Comparison of ENCODE assay signal across 25 mouse cellular contexts in genomic region chr12:74109462-74110068, GRCm38 (mm10).
A peak's percentile ranks its signal among the peaks of the same experiment; 100 is the strongest.
DNase-seq lines count a peak whose midpoint lies in the region; ATAC-seq lines count a peak whose summit lies in the region.
"Had no signal": no experiment of that assay in that cellular context is flagged by ENCODE, and none has a peak within 500 bp of the region (broad histone marks: within the 10 kb centered on the region; RNA-seq: fewer than 3 reads in every experiment).

No protein-coding gene starts in this region.

- 64% methylated on average over 10 of the region's 10 CpGs for WGBS in hindbrain, embryonic 12.5 days
- WGBS in hindbrain, embryonic 10.5 days, result 59% methylated on average over 10 of the region's 10 CpGs
- 48% methylated on average over 10 of the region's 10 CpGs for WGBS in midbrain, embryonic 16.5 days
- WGBS in midbrain, embryonic 11.5 days, result 78% methylated on average over 10 of the region's 10 CpGs

- no peaks in the 10 kb centered on the region for H3K9me3 ChIP-seq in hindbrain, embryonic 12.5 days (replicated peaks)
- H3K9me3 ChIP-seq in hindbrain, embryonic 10.5 days, result no peaks in the 10 kb centered on the region
- H3K9me3 ChIP-seq in midbrain, embryonic 16.5 days (replicated peaks; ENCODE audit: control insufficient read depth, low read length, poor library complexity, severe bottlenecking), result no peaks in the 10 kb centered on the region
- no peaks in the 10 kb centered on the region for H3K9me3 ChIP-seq in midbrain, embryonic 11.5 days (ENCODE audit: control insufficient read depth, low read length)
- H3K9me3 ChIP-seq: embryonic facial prominence, embryonic 12.5 days; intestine, embryonic 15.5 days; limb, embryonic 10.5 days; liver, embryonic 15.5 days; lung, embryonic 15.5 days; neural tube, embryonic 12.5 days had no signal

- ATAC-seq in hindbrain, embryonic 12.5 days (ENCODE audit: low FRiP score), result peak; percentile 84
- ATAC-seq in midbrain, embryonic 16.5 days, result no peak
- ATAC-seq in midbrain, embryonic 11.5 days (ENCODE audit: low FRiP score), result no peak
- ATAC-seq in activated CD4-positive, CD25-positive, alpha-beta regulatory T cell, adult 4 months, result no peak
- ATAC-seq: intestine, embryonic 15.5 days had no signal

- no peaks in the 10 kb centered on the region for H3K4me1 ChIP-seq in hindbrain, embryonic 12.5 days
- peaks cover 13% of the 10 kb centered on the region for H3K4me1 ChIP-seq in hindbrain, embryonic 10.5 days (replicated peaks)
- H3K4me1 ChIP-seq in midbrain, embryonic 16.5 days (ENCODE audit: control insufficient read depth, insufficient read depth, low read length), result peaks cover 15% of the 10 kb centered on the region
- no peaks in the 10 kb centered on the region for H3K4me1 ChIP-seq in midbrain, embryonic 11.5 days (ENCODE audit: control insufficient read depth, insufficient read depth, low read length)
- H3K4me1 ChIP-seq: embryonic facial prominence, embryonic 12.5 days; intestine, embryonic 15.5 days; liver, embryonic 15.5 days; lung, embryonic 15.5 days; neural tube, embryonic 12.5 days had no signal

- H3K36me3 ChIP-seq in hindbrain, embryonic 12.5 days, result no peaks in the 10 kb centered on the region
- no peaks in the 10 kb centered on the region for H3K36me3 ChIP-seq in hindbrain, embryonic 10.5 days
- H3K36me3 ChIP-seq in midbrain, embryonic 16.5 days (ENCODE audit: control insufficient read depth, insufficient read depth, low read length), result no peaks in the 10 kb centered on the region
- H3K36me3 ChIP-seq in midbrain, embryonic 11.5 days (ENCODE audit: control insufficient read depth, insufficient read depth, low read length), result no peaks in the 10 kb centered on the region
- H3K36me3 ChIP-seq: embryonic facial prominence, embryonic 12.5 days; intestine, embryonic 15.5 days; limb, embryonic 10.5 days; liver, embryonic 15.5 days; lung, embryonic 15.5 days; neural tube, embryonic 12.5 days had no signal

- H3K4me2 ChIP-seq in hindbrain, embryonic 12.5 days (replicated peaks), result no peak overlapping the region
- H3K4me2 ChIP-seq in midbrain, embryonic 16.5 days (ENCODE audit: low read length), result no peak overlapping the region
- H3K4me2 ChIP-seq in midbrain, embryonic 11.5 days, result no peak overlapping the region
- H3K4me2 ChIP-seq: embryonic facial prominence, embryonic 12.5 days; intestine, embryonic 15.5 days; liver, embryonic 15.5 days; lung, embryonic 15.5 days; neural tube, embryonic 12.5 days had no signal

- 0 out of 2 replicates have a peak, but pooled peaks cover 7% of the 10 kb centered on the region for H3K27me3 ChIP-seq in hindbrain, embryonic 12.5 days
- H3K27me3 ChIP-seq in hindbrain, embryonic 10.5 days (ENCODE audit: insufficient read depth, poor library complexity, severe bottlenecking), result peaks cover 20% of the 10 kb centered on the region
- no peaks in the 10 kb centered on the region for H3K27me3 ChIP-seq in midbrain, embryonic 16.5 days (ENCODE audit: control insufficient read depth, insufficient read depth, low read depth, low read length)
- no peaks in the 10 kb centered on the region for H3K27me3 ChIP-seq in midbrain, embryonic 11.5 days (ENCODE audit: control insufficient read depth, insufficient read depth, low read length)
- H3K27me3 ChIP-seq: embryonic facial prominence, embryonic 12.5 days; intestine, embryonic 15.5 days; liver, embryonic 15.5 days; lung, embryonic 15.5 days; neural tube, embryonic 12.5 days had no signal

- no peak overlapping the region for H3K9ac ChIP-seq in hindbrain, embryonic 12.5 days
- no peak overlapping the region for H3K9ac ChIP-seq in midbrain, embryonic 16.5 days (ENCODE audit: low read depth, low read length)
- H3K9ac ChIP-seq in midbrain, embryonic 11.5 days (ENCODE audit: low read length), result no peak overlapping the region
- H3K9ac ChIP-seq: embryonic facial prominence, embryonic 12.5 days; intestine, embryonic 15.5 days; liver, embryonic 15.5 days; lung, embryonic 15.5 days; neural tube, embryonic 12.5 days had no signal

- peak; percentile 8 to 26 for DNase-seq in cerebellum, postnatal 10 days
- no peak for DNase-seq in cerebellum, adult 8-10 months
- no peak for DNase-seq in hindbrain, embryonic 10.5 days (ENCODE audit: low spot score)
- DNase-seq in midbrain, embryonic 11.5 days (ENCODE audit: low spot score, missing footprints), result no peak
- DNase-seq in left cerebral cortex, adult 11 months (ENCODE audit: low spot score), result no peak
- DNase-seq: adrenal gland, postnatal 36 days; cerebellum, adult 11 months; cerebellum, postnatal 14 days; gastrocnemius, postnatal 36 days; kidney, adult 8-10 months; kidney, postnatal 10 days; layer of hippocampus, postnatal 36 days; liver; lung, postnatal 36 days; retina, postnatal 1 day; spleen, adult 18-20 months had no signal

- no peak overlapping the region for H3K4me3 ChIP-seq in hindbrain, embryonic 12.5 days
- no peak overlapping the region for H3K4me3 ChIP-seq in hindbrain, embryonic 10.5 days
- H3K4me3 ChIP-seq in midbrain, embryonic 16.5 days (ENCODE audit: low read depth, low read length), result no peak overlapping the region
- no peak overlapping the region for H3K4me3 ChIP-seq in midbrain, embryonic 11.5 days (ENCODE audit: low read depth, low read length)
- H3K4me3 ChIP-seq: embryonic facial prominence, embryonic 12.5 days; intestine, embryonic 15.5 days; limb, embryonic 10.5 days; liver, embryonic 15.5 days; lung, embryonic 15.5 days; neural tube, embryonic 12.5 days had no signal

- no peak overlapping the region for H3K27ac ChIP-seq in hindbrain, embryonic 12.5 days
- no peak overlapping the region for H3K27ac ChIP-seq in hindbrain, embryonic 10.5 days
- H3K27ac ChIP-seq in midbrain, embryonic 16.5 days (ENCODE audit: low read length), result peak overlapping the region; percentile 5; the same call in 1 of the 2 replicates
- no peak overlapping the region for H3K27ac ChIP-seq in midbrain, embryonic 11.5 days (ENCODE audit: low read depth, low read length)
- H3K27ac ChIP-seq: embryonic facial prominence, embryonic 12.5 days; intestine, embryonic 15.5 days; limb, embryonic 10.5 days; liver, embryonic 15.5 days; lung, embryonic 15.5 days; neural tube, embryonic 12.5 days had no signal

Comparison
In these comparisons a context has a peak if more than half of its experiments do, and no peak if none do; other contexts are left out.
1. DNase-seq: peak in cerebellum, postnatal 10 days (2 of 2); none in cerebellum, adult 8-10 months (single experiment), hindbrain, embryonic 10.5 days (single experiment), midbrain, embryonic 11.5 days (single experiment) and left cerebral cortex, adult 11 months (single experiment).